Mouse (Mus musculus) myocyte (in vitro differentiated cells): ENCODE data around the gene Farp1.

Source experiments
- CEBPB ChIP-seq: IDR thresholded peaks from 2 replicates; pipeline ENCODE4 v1.6.1; 2011; ENCODE audit warnings: mild to moderate bottlenecking, moderate library complexity; ENCODE audit not compliant: poor library complexity, insufficient read depth, severe bottlenecking
- E2F4 ChIP-seq: IDR thresholded peaks from one replicate; pipeline ENCODE4 v1.6.1; 2011; ENCODE audit warnings: mild to moderate bottlenecking, control low read depth, moderate library complexity; ENCODE audit not compliant: insufficient read depth
- MYOD1 ChIP-seq, 3 experiments: IDR thresholded peaks; one replicate each; pipeline ENCODE4 v1.6.1; 2011; ENCODE audit warnings: control low read depth in 2 of 3, low read depth in 2 of 3, mild to moderate bottlenecking in 2 of 3, moderate library complexity in 1 of 3; ENCODE audit not compliant: insufficient read length in 2 of 3, control insufficient read depth in 1 of 3
- MYOG ChIP-seq, 3 experiments: IDR thresholded peaks; one replicate each; pipeline ENCODE4 v1.6.1; 2011; ENCODE audit warnings: control low read depth in 2 of 3, low read depth in 2 of 3, mild to moderate bottlenecking in 2 of 3; ENCODE audit not compliant: insufficient read length in 2 of 3, control insufficient read depth in 1 of 3, insufficient read depth in 1 of 3
- POLR2A ChIP-seq: IDR thresholded peaks from one replicate; pipeline ENCODE4 v1.6.1; 2011; ENCODE audit warnings: low read depth, mild to moderate bottlenecking, control low read depth, moderate library complexity; ENCODE audit not compliant: insufficient read length
- POLR2AphosphoS2 ChIP-seq: IDR thresholded peaks from one replicate; pipeline ENCODE4 v1.6.1; 2011; ENCODE audit warnings: low read depth, control low read depth; ENCODE audit not compliant: insufficient read length
- SRF ChIP-seq: IDR thresholded peaks from one replicate; pipeline ENCODE4 v1.6.1; 2011; ENCODE audit warnings: low read depth; ENCODE audit not compliant: control insufficient read depth, insufficient read length
- TCF12 ChIP-seq: IDR thresholded peaks from one replicate; pipeline ENCODE4 v1.6.1; 2011; ENCODE audit warnings: mild to moderate bottlenecking, control low read depth; ENCODE audit not compliant: poor library complexity, insufficient read depth, severe bottlenecking
- USF1 ChIP-seq: IDR thresholded peaks from one replicate; pipeline ENCODE4 v1.6.1; 2011; ENCODE audit warnings: low read depth, mild to moderate bottlenecking, control low read depth, moderate library complexity

DNA sequence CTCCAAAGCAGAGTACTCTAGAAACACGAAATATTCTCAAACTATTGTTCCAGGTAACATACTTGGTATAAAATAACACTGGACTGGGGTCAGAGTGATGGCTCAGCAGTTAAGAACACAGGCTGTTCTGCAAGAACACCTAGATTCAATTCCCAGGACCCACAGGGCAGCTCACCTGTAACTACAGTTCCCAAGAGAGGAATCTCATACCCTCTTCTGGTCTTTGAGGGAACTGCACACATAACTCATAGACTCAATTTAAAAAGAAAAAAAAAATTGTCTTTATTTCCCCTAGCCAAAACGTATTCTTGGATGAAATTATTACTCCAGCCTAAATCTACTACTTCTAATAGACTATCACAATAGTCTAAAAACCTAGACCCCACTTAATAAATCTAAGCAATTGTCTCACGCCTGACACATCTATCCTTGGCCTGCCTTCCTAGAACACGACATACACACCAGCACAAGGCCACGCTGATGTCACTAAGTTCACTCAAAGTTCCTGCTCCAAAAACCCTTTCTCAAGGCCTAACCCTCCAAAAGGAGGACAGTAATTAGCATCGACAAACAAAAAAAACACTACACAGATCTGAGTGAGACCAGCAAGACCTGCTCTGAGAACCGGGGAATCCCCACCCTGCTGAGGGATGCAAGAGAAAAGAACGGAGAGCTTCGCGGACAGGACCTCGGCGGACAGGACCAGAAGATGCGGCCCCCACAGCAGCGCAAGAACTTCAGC lies 250.6 kb downstream of the Farp1 start:
- no peak for TF ChIP-seq USF1
- no peak for TF ChIP-seq TCF12
- TF ChIP-seq MYOG (IDR thresholded peaks at IDR 0.05; ENCODE audit: control insufficient read depth in 1 of 3, insufficient read depth in 1 of 3, insufficient read length in 2 of 3, low read depth in 2 of 3): no peak
- no peak for TF ChIP-seq POLR2A
- TF ChIP-seq SRF: no peak
- no peak for TF ChIP-seq E2F4
- TF ChIP-seq POLR2AphosphoS2: no peak
- TF ChIP-seq CEBPB: no peak
- TF ChIP-seq MYOD1 (IDR thresholded peaks at IDR 0.05; ENCODE audit: control insufficient read depth in 1 of 3, insufficient read length in 2 of 3, low read depth in 2 of 3): no peak
